Mouse (Mus musculus): Measurements from ENCODE around the gene Mtch1.

GRCm38 (mm10) chr17:29311602-29312001, 36.1 kb downstream of the Mtch1 start:
- no peak for TF ChIP-seq POLR2A (IDR thresholded peaks at IDR 0.05; ENCODE audit: borderline replicate concordance, insufficient read depth, low read length)
- TF ChIP-seq CTCF (IDR thresholded peaks at IDR 0.05; ENCODE audit: borderline replicate concordance, insufficient read depth, low read depth, low read length) = no peak

All from cerebellum, adult 2 months (tissue).